In genomic region chr1:87890960-87891359, GRCm38 (mm10) we compare ENCODE assay signal across 12 mouse cellular contexts. TPM values are rescaled to one million over a fixed set of nuclear protein-coding genes. Genes with fewer than 3 reads are reported as not detected.
DNase-seq lines count a peak whose midpoint lies in the region; ATAC-seq and TF ChIP-seq lines count a peak whose summit lies in the region.
"Had no signal": no experiment of that assay in that cellular context is flagged by ENCODE, and none has a peak within 500 bp of the region (broad histone marks: within the 10 kb centered on the region; RNA-seq: fewer than 3 reads in every experiment).

No protein-coding gene starts in this region.

- no peak for TF ChIP-seq CTCF in layer of hippocampus, adult 2 months (conservative IDR thresholded peaks at IDR 0.05)

- no peak overlapping the region for H3K4me3 ChIP-seq in layer of hippocampus, adult 2 months
- no peak overlapping the region for H3K4me3 ChIP-seq in hindbrain, embryonic 13.5 days
- H3K4me3 ChIP-seq: embryonic facial prominence, embryonic 10.5 days; forebrain, embryonic 12.5 days had no signal

- H3K4me1 ChIP-seq in hindbrain, embryonic 13.5 days (replicated peaks), result no peaks in the 10 kb centered on the region
- H3K4me1 ChIP-seq: embryonic facial prominence, embryonic 10.5 days had no signal

- H3K27ac ChIP-seq in layer of hippocampus, adult 2 months, result peak overlapping the region; percentile 51; the same call in 1 of the 2 replicates
- no peak overlapping the region for H3K27ac ChIP-seq in hindbrain, embryonic 13.5 days
- H3K27ac ChIP-seq: embryonic facial prominence, embryonic 10.5 days; forebrain, embryonic 12.5 days; hindbrain, embryonic 14.5 days; liver, embryonic 14.5 days had no signal

- no peak for DNase-seq in layer of hippocampus, adult 2 months (ENCODE audit: low spot score in 2 of 2)
- DNase-seq in layer of hippocampus, postnatal 10 days (ENCODE audit: low spot score in 2 of 2), result no peak
- peak; percentile 32 for DNase-seq in CD4-positive helper T cell, adult 2 months (ENCODE audit: low read depth, low spot score)
- DNase-seq in adipocyte (ENCODE audit: low spot score), result peak; percentile 83
- DNase-seq in left cerebral cortex, adult 8-10 months (ENCODE audit: low spot score in 2 of 2), result no peak

- ATAC-seq in megakaryocyte progenitor cell, adult 5-6 weeks (replicated peaks; ENCODE audit: poor library complexity), result 0 out of 2 replicates have a peak, but pooled peaks have one; percentile 26
- ATAC-seq in hindbrain, embryonic 13.5 days (ENCODE audit: low FRiP score), result no peak
- ATAC-seq: midbrain, embryonic 16.5 days had no signal

- H3K36me3 ChIP-seq in hindbrain, embryonic 13.5 days, result no peaks in the 10 kb centered on the region
- H3K36me3 ChIP-seq: forebrain, embryonic 12.5 days had no signal

- H3K27me3 ChIP-seq in hindbrain, embryonic 13.5 days, result no peaks in the 10 kb centered on the region
- H3K27me3 ChIP-seq: forebrain, embryonic 12.5 days had no signal

- H3K9me3 ChIP-seq in hindbrain, embryonic 13.5 days, result no peaks in the 10 kb centered on the region
- H3K9me3 ChIP-seq: embryonic facial prominence, embryonic 10.5 days; forebrain, embryonic 12.5 days had no signal

- no peak overlapping the region for H3K9ac ChIP-seq in hindbrain, embryonic 13.5 days
- H3K9ac ChIP-seq: forebrain, embryonic 12.5 days; hindbrain, embryonic 14.5 days; liver, embryonic 14.5 days had no signal

- WGBS in hindbrain, embryonic 13.5 days, result 79% methylated on average over 1 of the region's 1 CpGs

- no peak overlapping the region for H3K4me2 ChIP-seq in hindbrain, embryonic 13.5 days
- H3K4me2 ChIP-seq: forebrain, embryonic 12.5 days; hindbrain, embryonic 14.5 days had no signal

RNA-seq across cellular contexts. Expression of gene Dgkd, which starts 37.9 kb away (rescaled TPM):
- total RNA-seq in layer of hippocampus, adult 2 months (2021), result 100 to 1,000 TPM; 103 to 117 TPM
- 100 to 1,000 TPM; 119 to 134 TPM for total RNA-seq in layer of hippocampus, postnatal 10 days (2021)
- total RNA-seq in megakaryocyte progenitor cell, adult 5-6 weeks (2015), result 43.0 and 45.0 TPM in 2 replicates
- 44.3 and 46.7 TPM in 2 replicates for total RNA-seq in megakaryocyte progenitor cell, adult 5-6 weeks (2017)
- total RNA-seq in left cerebral cortex, adult 8-10 months (2022), result 10 to 100 TPM; 83.1 to 97.4 (median 89.4) TPM
- polyA plus RNA-seq in hindbrain, embryonic 13.5 days (2015; fragmentation: Nextera tagmentation; extraction: Ambion mirVana), result 42.7 and 44.7 TPM in 2 replicates

Comparison
In these comparisons a context has a peak if more than half of its experiments do, and no peak if none do; other contexts are left out.
1. DNase-seq: peak in CD4-positive helper T cell, adult 2 months (single experiment) and adipocyte (single experiment); none in layer of hippocampus, adult 2 months (0 of 2), layer of hippocampus, postnatal 10 days (0 of 2) and left cerebral cortex, adult 8-10 months (0 of 2).